Mouse (Mus musculus): ENCODE results near the gene Mtmr10.

DNA sequence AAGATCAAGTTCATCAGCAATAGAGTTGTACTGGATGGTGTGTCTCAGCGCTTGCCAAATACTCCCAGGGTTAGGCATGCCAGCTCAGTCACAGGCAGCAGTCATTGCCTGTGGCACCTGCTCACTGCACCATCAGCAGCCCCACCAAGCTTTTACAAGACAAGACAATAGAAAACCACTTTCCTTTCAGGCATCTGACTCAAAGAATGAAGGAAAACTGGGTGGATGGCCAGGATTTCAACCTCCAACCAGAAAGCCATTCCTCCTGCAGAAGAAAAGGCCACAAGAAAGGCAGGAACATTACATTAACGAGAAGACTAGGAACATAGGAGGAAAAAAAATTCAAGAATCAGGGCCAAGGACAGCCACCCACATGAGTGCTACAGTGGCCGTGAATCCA is 33.7 kb upstream of the Mtmr10 start:
- TF ChIP-seq POLR2A (IDR thresholded peaks at IDR 0.05; ENCODE audit: control insufficient read depth, extremely low read depth, insufficient read depth, low read length, poor library complexity) (no peak), CTCF (IDR thresholded peaks at IDR 0.05; ENCODE audit: borderline replicate concordance, control insufficient read depth, extremely low read depth, insufficient read depth, low read length, poor library complexity) (no peak)

Data from thymus, adult 2 months (tissue).